Mouse (Mus musculus) spleen, adult 12 weeks (tissue): ENCODE measurements at regions not wholly inside any gene's neighbourhood (a gene's known extent, or its start where the extent isn't known, plus 50 kb on each side); places are given as distances from the start of the nearest gene placed in this dataset.
A peak's percentile ranks its signal among the peaks of the same experiment; 100 is the strongest.

Experiments used
- DNase-seq: peaks from one replicate; pipeline ENCODE4 v3.0.0; 2022; ENCODE audit warnings: low spot score

- DNase-seq, result no peak
These were observed 482.0 kb downstream of the Plekhb2 start for GRCm38 (mm10) chr1:35331602-35332339.

- no peak for DNase-seq
These were observed 482.5 kb downstream of the Plekhb2 start for GRCm38 (mm10) chr1:35332340-35332684.

GRCm38 (mm10) chr1:35337647-35338046 is 487.9 kb downstream of the Plekhb2 start:
- DNase-seq, result no peak

- DNase-seq, result no peak
These were observed 488.4 kb downstream of the Plekhb2 start for GRCm38 (mm10) chr1:35338184-35338583.

- DNase-seq, result no peak
These were observed 494.8 kb downstream of the Plekhb2 start for GRCm38 (mm10) chr1:35344539-35344938.

- no peak for DNase-seq
These were observed 498.5 kb downstream of the Plekhb2 start for GRCm38 (mm10) chr1:35348294-35348693.

GRCm38 (mm10) chr1:35358981-35359380 is 509.2 kb downstream of the Plekhb2 start:
- no peak for DNase-seq

GRCm38 (mm10) chr1:35361465-35361864 is 511.7 kb downstream of the Plekhb2 start:
- DNase-seq, result no peak

GRCm38 (mm10) chr1:35362836-35363235 is 513.1 kb downstream of the Plekhb2 start:
- DNase-seq, result no peak

- no peak for DNase-seq
These were observed 516.8 kb downstream of the Plekhb2 start for GRCm38 (mm10) chr1:35366559-35366958.

GRCm38 (mm10) chr1:35372751-35373150 is 523.0 kb downstream of the Plekhb2 start:
- no peak for DNase-seq

GRCm38 (mm10) chr1:35380633-35381385 is 531.0 kb downstream of the Plekhb2 start:
- no peak for DNase-seq

- DNase-seq, result peak; percentile 9
These were observed 535.7 kb downstream of the Plekhb2 start for GRCm38 (mm10) chr1:35385430-35385829.

- no peak for DNase-seq
These were observed 538.4 kb downstream of the Plekhb2 start for GRCm38 (mm10) chr1:35388181-35388580.

- DNase-seq, result no peak
These were observed 540.6 kb downstream of the Plekhb2 start for GRCm38 (mm10) chr1:35390371-35390770.

GRCm38 (mm10) chr1:35390858-35391586 is 541.2 kb downstream of the Plekhb2 start:
- no peak for DNase-seq

- DNase-seq, result no peak
These were observed 543.9 kb downstream of the Plekhb2 start for GRCm38 (mm10) chr1:35393550-35394118.

- no peak for DNase-seq
These were observed 551.0 kb downstream of the Plekhb2 start for GRCm38 (mm10) chr1:35400674-35401359.

GRCm38 (mm10) chr1:35402995-35403394 is 553.2 kb downstream of the Plekhb2 start:
- no peak for DNase-seq

- DNase-seq, result no peak
These were observed 555.6 kb downstream of the Plekhb2 start for GRCm38 (mm10) chr1:35405418-35405817.

- DNase-seq, result no peak
These were observed 565.9 kb downstream of the Plekhb2 start for GRCm38 (mm10) chr1:35415646-35416045.
